Mouse (Mus musculus): Measurements from ENCODE around the gene Sccpdh.
"Not testable (repeated sequence)": the region's sequence is repeated elsewhere in the genome, so short reads cannot be mapped to it uniquely, and the experiment has no call there.

The Sccpdh gene

GRCm38 (mm10) chr1:179668013-179668805, at the start of gene Sccpdh:
Gene Sccpdh (plus strand): TSS chr1:179668210.
- peak; percentile 82 for DNase-seq (ENCODE audit: low read depth, low spot score)

DNA sequence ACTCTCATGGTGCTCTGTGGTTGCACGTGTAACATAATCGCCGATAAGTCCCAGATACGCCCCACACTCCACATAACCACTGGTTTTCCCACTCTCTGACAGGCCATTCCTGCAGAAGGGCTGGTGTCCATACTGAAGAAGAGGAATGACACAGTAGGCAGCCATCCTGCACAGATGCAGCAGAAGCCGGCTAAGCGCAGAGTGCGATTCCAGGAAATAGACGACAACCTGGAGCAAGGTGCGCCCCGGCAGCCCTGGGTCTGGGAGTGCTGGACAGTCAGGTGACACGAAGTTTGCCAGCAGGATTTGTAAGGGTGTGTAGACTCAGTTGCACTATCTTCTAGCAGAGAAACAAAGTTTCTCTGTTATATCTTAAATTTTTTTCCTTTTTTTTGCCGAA, 45.3 kb upstream of the Sccpdh start:
- DNase-seq (ENCODE audit: low read depth, low spot score) = no peak

GRCm38 (mm10) chr1:179623657-179624056, 44.4 kb upstream of the Sccpdh start:
- DNase-seq (ENCODE audit: low read depth, low spot score) = peak; percentile 64

DNA sequence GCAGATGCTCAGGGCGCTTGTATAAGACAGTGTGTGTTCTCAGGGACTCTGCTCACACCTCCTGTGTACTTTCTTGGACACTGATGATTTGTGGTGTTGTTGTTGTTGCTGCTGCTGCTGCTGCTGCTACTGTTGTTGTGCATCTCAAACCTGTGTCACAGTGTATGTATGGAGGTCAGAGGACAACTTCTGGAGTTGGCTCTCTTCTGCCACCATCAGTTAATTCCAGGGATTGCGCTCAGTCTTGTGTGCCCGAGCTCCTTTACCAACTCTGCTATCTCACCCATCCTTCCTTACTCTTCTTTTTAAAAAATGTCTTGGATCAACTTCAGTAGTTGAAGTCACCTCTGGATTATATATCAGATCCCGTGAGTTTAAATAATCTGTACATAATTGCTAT, 43.7 kb upstream of the Sccpdh start:
- peak; percentile 81 for DNase-seq (ENCODE audit: low read depth, low spot score)

- no peak for DNase-seq (ENCODE audit: low read depth, low spot score)
Observed at GRCm38 (mm10) chr1:179627855-179628254, 40.2 kb upstream of the Sccpdh start.

DNA sequence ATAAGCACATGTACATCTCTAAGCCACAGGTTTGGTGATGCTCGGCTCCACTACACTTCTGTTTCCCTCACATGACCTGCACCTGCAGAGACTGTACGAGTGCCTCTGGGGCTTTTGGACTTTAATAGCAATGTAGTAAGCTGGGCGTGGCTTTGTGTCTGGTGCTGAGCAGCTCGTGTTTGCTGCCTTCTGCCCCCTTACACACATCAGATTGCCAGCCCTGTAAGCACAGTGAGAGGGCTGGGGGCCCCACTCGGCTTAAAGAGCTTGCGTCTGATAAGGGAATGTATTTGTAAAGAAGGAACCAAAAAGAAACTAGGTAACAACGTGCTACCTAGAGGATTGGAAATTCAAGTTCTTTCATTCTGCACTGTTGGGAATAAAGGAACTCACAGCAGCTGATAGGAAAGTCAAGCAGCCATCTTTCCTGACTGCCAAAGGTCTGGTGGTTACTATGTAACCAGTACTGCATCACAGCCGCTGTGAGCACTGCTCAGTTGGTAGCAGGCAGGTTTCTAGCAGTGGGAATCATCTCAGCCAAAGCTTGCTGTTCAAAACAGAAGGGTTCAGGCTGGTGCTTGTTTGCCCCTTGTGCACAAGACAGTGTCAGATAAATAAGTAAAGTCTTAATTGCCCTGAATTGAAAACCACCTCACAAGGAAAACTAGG, 39.4 kb upstream of the Sccpdh start:
- no peak for DNase-seq (ENCODE audit: low read depth, low spot score)

DNA sequence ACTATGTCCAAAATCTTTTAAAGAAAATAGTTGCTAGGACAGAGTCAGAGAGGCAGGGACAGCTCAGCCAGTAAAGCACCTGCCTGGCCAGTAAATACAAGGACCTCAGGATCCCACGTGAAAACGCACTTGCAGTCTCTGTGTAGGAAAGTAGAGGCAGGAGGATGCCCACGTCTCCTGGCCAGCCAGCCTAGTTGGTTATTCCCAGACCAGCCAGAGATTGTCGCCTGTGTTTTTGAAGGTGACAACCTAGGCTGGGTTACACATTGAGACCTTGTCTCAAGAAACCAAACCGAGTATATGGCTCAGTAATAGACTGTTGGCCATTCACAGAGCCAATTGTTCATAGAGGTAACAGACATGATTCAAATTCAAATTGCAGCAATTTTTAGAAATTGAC, 38.7 kb upstream of the Sccpdh start:
- no peak for DNase-seq (ENCODE audit: low read depth, low spot score)

DNA sequence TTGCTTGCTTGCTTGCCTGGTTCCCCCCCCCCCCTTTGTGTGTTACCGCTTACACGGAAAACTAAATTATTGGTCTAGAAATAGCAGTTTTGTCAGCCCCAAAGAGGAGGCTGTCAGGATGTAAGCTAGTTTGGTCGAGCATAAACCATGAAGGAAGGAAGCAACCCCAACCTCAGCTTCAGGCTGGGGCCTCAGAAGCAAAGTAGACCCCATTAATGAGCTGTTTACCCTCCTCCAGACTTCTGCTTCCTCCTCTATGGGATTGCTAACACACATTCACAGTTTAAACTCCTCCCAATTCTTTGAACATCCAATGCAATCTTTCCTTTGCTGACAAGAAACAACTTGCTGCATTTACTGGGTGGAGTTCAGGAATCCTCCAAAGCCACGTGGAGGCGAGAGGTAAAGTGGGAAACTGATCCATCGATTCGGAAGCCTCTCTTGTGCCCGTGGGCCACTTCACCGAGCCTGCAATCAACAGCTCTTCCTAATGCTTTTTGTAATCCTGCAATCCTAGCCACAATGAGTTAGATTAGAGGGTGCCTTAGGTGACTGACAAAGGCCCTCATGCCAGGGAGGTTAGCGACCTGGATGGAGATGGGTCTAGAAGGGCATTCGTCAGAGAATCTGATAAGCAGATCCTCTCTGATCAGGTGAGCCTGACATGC, 35.1 kb upstream of the Sccpdh start:
- no peak for DNase-seq (ENCODE audit: low read depth, low spot score)

GRCm38 (mm10) chr1:179633414-179633752, 34.6 kb upstream of the Sccpdh start:
- DNase-seq (ENCODE audit: low read depth, low spot score) = peak; percentile 64

- DNase-seq (ENCODE audit: low read depth, low spot score) = no peak
Observed at GRCm38 (mm10) chr1:179634159-179634558, 33.9 kb upstream of the Sccpdh start.

DNA sequence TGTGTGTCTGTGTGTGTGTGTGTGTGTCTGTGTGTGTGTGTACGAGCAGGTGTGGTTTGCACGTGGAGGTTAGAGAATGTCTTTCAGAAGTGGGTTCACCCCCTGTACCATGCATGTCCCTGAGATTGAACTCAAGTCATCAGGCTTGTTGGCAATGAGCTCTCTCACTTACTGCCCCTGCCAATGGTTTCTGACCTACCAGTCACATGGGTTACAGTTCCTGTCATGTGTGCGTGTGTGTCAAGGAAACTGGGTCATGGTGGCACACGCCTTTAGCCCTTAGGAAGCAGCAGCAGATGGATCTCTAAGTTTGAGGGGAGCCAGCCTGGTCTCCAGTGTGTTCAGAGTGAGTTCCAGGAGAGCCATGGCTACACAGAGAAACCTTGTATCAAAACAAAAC, 25.3 kb upstream of the Sccpdh start:
- DNase-seq (ENCODE audit: low read depth, low spot score) = no peak

- DNase-seq (ENCODE audit: low read depth, low spot score) = no peak
Observed at GRCm38 (mm10) chr1:179644151-179644550, 23.9 kb upstream of the Sccpdh start.

DNA sequence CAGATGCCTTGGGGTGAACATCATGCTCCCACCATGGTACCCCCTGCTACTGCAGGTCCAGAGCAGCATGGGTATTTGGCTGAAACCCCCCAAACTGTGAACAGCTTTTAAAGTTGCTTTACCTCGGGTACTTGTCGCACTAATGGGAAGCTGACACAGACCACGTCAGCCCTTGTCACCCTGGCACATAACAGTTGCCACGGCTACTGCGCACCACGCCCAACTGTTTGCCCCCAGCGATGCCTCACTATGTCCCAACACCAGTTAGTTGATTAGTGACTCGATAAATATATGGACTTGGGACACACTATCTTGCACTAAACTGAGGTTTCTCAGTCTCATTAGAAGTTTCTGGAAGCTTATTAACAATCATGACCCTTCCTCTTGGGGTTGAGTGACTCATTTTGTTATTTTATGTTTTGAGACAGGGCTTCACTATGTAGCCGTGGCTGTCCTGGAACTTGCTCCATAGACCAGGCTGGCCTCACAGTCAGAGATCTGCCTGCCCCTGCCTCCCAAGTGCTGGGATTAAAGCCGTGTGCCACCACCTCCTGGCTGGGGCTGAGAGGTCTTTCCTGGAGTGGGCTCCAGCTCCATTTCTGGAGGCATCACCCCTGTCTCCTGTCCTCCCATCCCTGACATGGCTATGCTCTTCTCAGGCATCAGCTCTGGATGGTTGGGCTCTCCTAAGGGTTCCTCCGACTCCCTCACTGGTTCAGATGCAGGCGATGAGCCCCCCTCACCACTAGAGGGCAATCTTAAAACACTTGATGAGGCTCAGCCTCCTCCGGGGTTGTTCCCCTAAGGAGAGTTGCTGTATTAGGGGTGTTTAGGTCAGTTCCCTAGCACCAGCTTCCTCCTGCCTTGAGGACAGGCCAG, 22.7 kb upstream of the Sccpdh start:
- peak; percentile 80 for DNase-seq (ENCODE audit: low read depth, low spot score)

GRCm38 (mm10) chr1:179645980-179646268, 22.1 kb upstream of the Sccpdh start:
- no peak for DNase-seq (ENCODE audit: low read depth, low spot score)

GRCm38 (mm10) chr1:179648678-179649077, 19.3 kb upstream of the Sccpdh start:
- not testable (repeated sequence) for DNase-seq (ENCODE audit: low read depth, low spot score)

DNA sequence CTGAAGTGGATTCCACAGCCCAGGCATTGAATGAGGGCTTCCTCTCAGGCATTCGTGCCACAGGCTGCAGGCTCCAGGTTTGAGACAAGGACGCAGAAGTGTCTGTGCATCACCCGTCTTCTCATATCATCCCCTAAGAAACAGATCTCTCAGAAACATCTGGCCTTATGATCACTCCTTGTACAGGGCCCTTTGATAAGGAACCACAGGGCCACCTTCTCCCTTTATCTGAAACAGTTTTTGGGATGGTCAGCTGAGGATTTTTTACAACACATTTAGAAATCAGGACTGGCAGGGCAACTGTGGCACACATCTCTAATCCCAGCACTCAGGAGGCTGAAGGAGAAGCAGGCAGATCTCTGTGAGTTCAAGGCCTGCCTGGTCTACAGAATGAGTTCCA, 18.7 kb upstream of the Sccpdh start:
- DNase-seq (ENCODE audit: low read depth, low spot score) = no peak

- peak; percentile 6 for DNase-seq (ENCODE audit: low read depth, low spot score)
Observed at GRCm38 (mm10) chr1:179650284-179650683, 17.7 kb upstream of the Sccpdh start.

GRCm38 (mm10) chr1:179651224-179651623, 16.8 kb upstream of the Sccpdh start:
- DNase-seq (ENCODE audit: low read depth, low spot score) = no peak

GRCm38 (mm10) chr1:179663065-179663464, 4.9 kb upstream of the Sccpdh start:
- DNase-seq (ENCODE audit: low read depth, low spot score) = no peak

DNA sequence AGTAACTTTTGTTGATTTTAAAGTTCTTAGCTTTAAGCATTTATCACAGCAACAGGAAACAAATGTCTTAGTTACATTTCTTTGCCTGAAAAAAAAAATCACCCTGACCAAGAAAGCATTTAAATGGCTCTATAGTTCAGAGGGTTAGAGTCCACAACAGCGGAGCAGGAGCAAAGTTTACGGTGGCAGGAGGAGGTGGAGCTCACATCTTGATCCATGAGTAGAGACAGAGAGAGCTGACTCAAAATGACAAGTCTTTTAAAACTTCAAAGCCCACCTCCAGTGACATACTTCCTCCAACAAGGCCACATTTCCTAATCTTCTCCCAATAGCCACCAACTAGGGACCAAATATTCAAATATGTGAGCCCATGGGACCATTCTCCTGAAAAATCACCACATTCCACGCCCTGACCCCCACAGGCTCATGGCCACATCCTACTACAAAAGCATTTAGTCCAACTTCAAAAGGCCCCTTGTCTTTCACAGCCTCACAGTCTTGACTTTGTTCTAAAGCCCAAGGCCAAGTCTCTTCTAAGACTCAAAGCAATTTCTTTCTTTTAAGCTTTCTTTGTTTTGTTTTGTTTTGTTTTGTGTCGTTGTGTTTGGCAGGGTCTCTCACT, 3.6 kb upstream of the Sccpdh start:
- DNase-seq (ENCODE audit: low read depth, low spot score) = no peak

DNA sequence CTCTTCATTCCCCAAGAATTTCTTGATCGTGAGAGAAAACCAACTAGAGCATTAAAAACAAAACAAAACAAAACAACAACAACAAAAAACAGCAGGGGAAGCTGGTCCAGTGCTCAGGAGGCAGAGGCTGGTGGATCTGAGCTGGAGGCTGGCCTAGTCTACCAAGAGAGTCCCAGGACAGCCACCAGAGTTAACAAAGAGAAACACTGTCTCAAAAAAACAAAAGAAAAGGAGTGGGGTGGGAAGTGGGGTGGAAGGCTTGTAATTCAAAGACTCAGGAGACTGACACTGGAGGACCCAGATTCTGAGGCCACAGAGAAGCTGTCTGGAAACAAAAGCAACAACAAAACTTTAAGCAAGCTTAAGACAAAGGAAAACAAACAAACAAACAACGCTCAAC, 1.0 kb upstream of the Sccpdh start:
- DNase-seq (ENCODE audit: low read depth, low spot score) = no peak

DNA sequence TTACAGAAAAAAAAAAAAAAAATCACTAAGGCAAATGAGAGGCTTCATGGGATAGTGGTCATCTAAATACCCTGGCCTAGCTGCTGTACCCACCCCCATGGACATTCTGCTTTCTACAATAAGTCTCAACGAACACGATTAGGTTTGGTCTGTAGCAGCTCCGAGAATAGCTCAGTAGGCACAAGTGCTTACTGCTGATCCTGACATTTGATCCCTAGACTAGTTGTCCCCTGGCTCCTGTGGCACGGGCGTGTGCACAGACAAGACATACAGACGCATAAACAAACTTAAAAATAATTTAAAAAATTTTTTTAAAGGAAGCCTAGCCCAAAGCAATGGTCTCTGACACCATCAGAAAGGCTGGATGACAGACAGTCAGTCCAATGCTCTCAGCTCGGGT, 560 bp upstream of the Sccpdh start:
- DNase-seq (ENCODE audit: low read depth, low spot score) = peak; percentile 7
